Mouse (Mus musculus) liver, postnatal 0 days (tissue): Measurements from ENCODE around the gene Lsp1. TPM values are rescaled to one million over a fixed set of nuclear protein-coding genes. Genes with fewer than 3 reads are reported as not detected.

Experiments used
- ATAC-seq: fragments of 200-750 bp; cut with Nextera tagmentation; 2 replicates; pipeline ENCODE4 v1.8.0; 2017; ENCODE audit warnings: mild to moderate bottlenecking, moderate library complexity
- DNase-seq: peaks from one replicate; pipeline ENCODE4 v3.0.0-alpha.2; 2016
- H3K27ac ChIP-seq: fragments of 300-500 bp; sonication (generic); 2 replicates; pipeline ENCODE4 v1.5.1; 2014; ENCODE audit warnings: antibody characterized with exemption, moderate library complexity, mild to moderate bottlenecking, low read depth
- H3K27me3 ChIP-seq: fragments of 300-500 bp; sonication (generic); 2 replicates; pipeline ENCODE4 v1.6.1; 2014; ENCODE audit warnings: low read length, control low read depth, mixed read lengths; ENCODE audit not compliant: insufficient read depth
- H3K36me3 ChIP-seq: fragments of 300-500 bp; sonication (generic); replicated peaks from 2 replicates; pipeline ENCODE4 v1.6.1; 2014; ENCODE audit warnings: mild to moderate bottlenecking, control low read depth, low read length, moderate library complexity, mixed read lengths; ENCODE audit not compliant: insufficient read depth
- H3K4me1 ChIP-seq: fragments of 300-500 bp; sonication (generic); 2 replicates; pipeline ENCODE4 v1.6.1; 2014; ENCODE audit warnings: antibody characterized with exemption, mild to moderate bottlenecking, control low read depth; ENCODE audit not compliant: insufficient read depth
- H3K4me2 ChIP-seq: fragments of 300-500 bp; sonication (generic); 2 replicates; pipeline ENCODE4 v1.6.1; 2014; ENCODE audit warnings: low read depth, mild to moderate bottlenecking, low read length, moderate library complexity, mixed read lengths
- H3K4me3 ChIP-seq: fragments of 300-500 bp; sonication (generic); 2 replicates; pipeline ENCODE4 v1.5.1; 2014; ENCODE audit warnings: low read depth, low read length
- H3K9ac ChIP-seq: fragments of 300-500 bp; sonication (generic); replicated peaks from 2 replicates; pipeline ENCODE4 v1.6.1; 2014; ENCODE audit warnings: mild to moderate bottlenecking, moderate library complexity
- H3K9me3 ChIP-seq: fragments of 300-500 bp; sonication (generic); 2 replicates; pipeline ENCODE4 v1.6.1; 2016; ENCODE audit warnings: mild to moderate bottlenecking, control low read depth, low read length, mixed read lengths
- CTCF ChIP-seq: sonication (generic); IDR thresholded peaks from 2 replicates; pipeline ENCODE4 v1.5.1; 2016; ENCODE audit warnings: antibody characterized with exemption, low read depth
- EP300 ChIP-seq: IDR thresholded peaks from 2 replicates; pipeline ENCODE4 v1.6.1; 2016; ENCODE audit warnings: antibody characterized with exemption, low read depth, mild to moderate bottlenecking
- WGBS: fragments of 180-500 bp; shearing (Covaris S2); extraction: QIAGEN DNeasy Blood & Tissue Kit; methylation state at CpG from one replicate; pipeline ENCODE4 v1.1.7; 2014; ENCODE audit not compliant: insufficient replicate concordance; 5-methylcytosine and 5-hydroxymethylcytosine counted together
- polyA plus RNA-seq: library from polyadenylated mRNA; unstranded; fragments of >200 nt; fragmentation: Nextera tagmentation; extraction: Ambion mirVana; gene quantifications from 2 replicates; pipeline ENCODE4 v1.2.1, GENCODE M21; 2015

Gene Lsp1
- polyA plus RNA-seq, 1 experiment from 2014 or later: 31.5 TPM

DNA sequence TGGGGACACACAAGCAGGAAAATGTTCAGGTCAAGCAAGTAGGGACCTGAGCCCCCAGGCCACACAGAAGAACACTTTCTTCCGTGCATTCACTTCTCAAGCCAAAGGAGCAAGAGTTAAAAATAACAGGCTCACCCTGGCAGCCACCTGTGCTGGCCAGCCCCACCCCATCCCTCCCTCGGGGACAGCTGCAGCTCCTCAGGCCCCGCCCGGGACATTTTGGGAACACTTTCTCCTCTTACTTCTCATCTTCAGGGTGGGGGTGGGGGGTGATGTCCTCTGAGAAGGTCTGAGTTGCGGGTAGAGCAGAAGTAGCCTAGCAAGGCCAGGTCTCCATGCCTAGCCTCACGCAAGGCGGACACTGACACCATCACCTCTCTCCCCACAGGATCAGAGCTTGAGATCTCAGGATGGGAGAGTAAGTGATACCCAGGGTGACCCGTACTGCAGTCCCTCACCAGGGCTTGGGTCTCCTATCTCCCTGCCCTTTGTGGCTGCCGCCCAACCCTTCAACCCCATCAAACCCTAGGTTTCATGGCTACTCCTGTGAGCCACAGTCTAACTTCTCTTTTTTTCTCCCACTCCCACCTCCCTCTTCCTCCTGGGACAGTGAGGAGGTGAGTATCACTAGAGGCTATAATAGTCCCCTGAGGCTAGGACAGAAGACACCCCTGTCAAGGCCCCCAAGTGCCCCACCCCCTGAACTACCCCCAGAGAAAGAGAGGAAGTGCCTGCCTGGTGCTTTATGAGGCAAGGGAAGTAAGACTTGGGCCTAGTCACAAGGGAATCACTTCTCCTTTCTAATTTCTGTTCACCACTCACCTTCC is 18.3 kb upstream of the Lsp1 start:
- H3K4me2 ChIP-seq: peak overlapping the region; percentile 33
- peak overlapping the region; percentile 80 for H3K27ac ChIP-seq
- no peak overlapping the region for H3K9ac ChIP-seq
- DNase-seq: no peak
- TF ChIP-seq CTCF (no peak), EP300 (no peak)
- no peak overlapping the region for H3K4me3 ChIP-seq
- 0 out of 2 replicates have a peak, but pooled peaks cover 7% of the 10 kb centered on the region for H3K4me1 ChIP-seq
- 51% methylated on average over 9 of the region's 9 CpGs for WGBS
- no peaks in the 10 kb centered on the region for H3K36me3 ChIP-seq
- no peaks in the 10 kb centered on the region for H3K27me3 ChIP-seq
- H3K9me3 ChIP-seq: no peaks in the 10 kb centered on the region
- peak; percentile 52 for ATAC-seq

DNA sequence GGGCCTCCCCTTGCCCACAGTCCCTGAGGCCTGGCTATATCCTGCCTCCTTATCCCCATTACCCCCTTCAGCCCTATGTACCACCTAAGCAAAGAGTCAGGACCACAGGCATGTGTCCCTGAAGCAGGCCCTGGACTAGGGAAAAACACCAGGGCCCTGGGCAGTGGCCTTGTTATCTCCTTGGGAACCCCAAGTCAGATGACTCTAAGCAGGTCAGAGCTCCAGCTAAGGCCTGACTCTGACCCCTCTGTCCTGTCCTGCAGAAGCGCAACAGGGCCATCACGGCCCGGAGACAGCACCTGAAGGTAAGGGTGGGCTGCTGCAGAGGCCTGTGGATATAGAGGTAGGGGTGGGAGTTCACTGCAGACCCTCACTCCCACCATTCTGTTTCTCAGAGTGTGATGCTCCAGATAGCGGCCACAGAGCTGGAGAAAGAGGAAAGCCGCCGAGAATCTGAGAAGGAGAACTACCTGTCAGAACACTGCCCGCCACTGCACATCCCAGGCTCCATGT is 17.6 kb upstream of the Lsp1 start:
- Histone ChIP-seq H3K9ac (no peak overlapping the region), H3K27ac (peak overlapping the region; percentile 80), H3K4me1 (0 out of 2 replicates have a peak, but pooled peaks cover 7% of the 10 kb centered on the region), H3K4me2 (no peak overlapping the region; the same call in 1 of the 2 replicates), H3K4me3 (no peak overlapping the region), H3K36me3 (no peaks in the 10 kb centered on the region), H3K27me3 (no peaks in the 10 kb centered on the region), H3K9me3 (no peaks in the 10 kb centered on the region)
- TF ChIP-seq EP300: no peak
- no peak for TF ChIP-seq CTCF
- DNase-seq (no peak), ATAC-seq (0 out of 2 replicates have a peak, but pooled peaks have one; percentile 3)
- WGBS: 74% methylated on average over 7 of the region's 7 CpGs

DNA sequence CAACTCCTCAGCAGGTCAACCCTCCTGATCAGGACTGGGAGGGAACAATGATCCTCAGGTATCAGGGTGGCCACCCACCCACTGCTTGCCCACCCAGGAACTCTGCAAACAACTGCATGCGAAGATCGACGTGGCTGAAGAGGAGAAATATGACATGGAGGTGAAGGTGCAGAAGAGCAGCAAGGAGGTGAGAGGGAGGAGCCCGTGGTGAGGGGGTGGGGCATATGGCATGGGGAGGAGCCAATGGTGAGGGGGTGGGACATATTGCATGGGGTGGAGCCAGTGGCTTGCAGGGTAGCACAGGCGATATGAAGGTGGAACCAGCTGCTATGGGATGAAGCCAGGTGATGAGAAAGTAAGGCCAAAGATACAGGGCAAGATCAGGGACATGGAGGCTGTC is 17.1 kb upstream of the Lsp1 start:
- ATAC-seq: no peak
- Histone ChIP-seq H3K36me3 (no peaks in the 10 kb centered on the region), H3K4me3 (no peak overlapping the region), H3K27me3 (no peaks in the 10 kb centered on the region), H3K9ac (no peak overlapping the region), H3K4me1 (0 out of 2 replicates have a peak, but pooled peaks cover 7% of the 10 kb centered on the region), H3K27ac (no peak overlapping the region), H3K9me3 (no peaks in the 10 kb centered on the region), H3K4me2 (no peak overlapping the region)
- WGBS: 75% methylated on average over 5 of the region's 5 CpGs
- TF ChIP-seq CTCF (no peak), EP300 (no peak)
- DNase-seq: no peak

DNA sequence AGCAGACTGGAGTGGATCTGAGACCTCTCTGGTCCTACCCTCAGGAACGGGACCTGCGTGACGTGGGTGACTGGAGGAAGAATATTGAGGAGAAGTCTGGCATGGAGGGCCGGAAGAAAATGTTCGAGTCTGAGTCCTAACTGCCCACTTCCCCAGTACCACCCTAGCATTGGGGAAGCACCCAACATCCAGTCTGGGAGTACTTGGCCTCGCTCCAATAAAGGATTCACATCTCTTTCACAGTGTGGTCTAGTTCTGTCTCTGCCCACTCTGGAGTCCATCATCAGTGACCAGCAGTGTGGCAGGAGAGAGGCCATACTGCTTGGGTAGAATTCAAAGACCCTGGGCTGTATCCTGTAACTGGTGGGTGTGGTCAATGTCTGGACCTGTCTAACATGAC is 16.4 kb upstream of the Lsp1 start:
- Histone ChIP-seq H3K9ac (no peak overlapping the region), H3K27me3 (no peaks in the 10 kb centered on the region), H3K4me3 (no peak overlapping the region), H3K36me3 (no peaks in the 10 kb centered on the region), H3K9me3 (no peaks in the 10 kb centered on the region), H3K27ac (no peak overlapping the region), H3K4me1 (0 out of 2 replicates have a peak, but pooled peaks cover 7% of the 10 kb centered on the region), H3K4me2 (no peak overlapping the region)
- TF ChIP-seq CTCF (no peak), EP300 (no peak)
- ATAC-seq: no peak
- DNase-seq: no peak
- WGBS: 81% methylated on average over 6 of the region's 6 CpGs

DNA sequence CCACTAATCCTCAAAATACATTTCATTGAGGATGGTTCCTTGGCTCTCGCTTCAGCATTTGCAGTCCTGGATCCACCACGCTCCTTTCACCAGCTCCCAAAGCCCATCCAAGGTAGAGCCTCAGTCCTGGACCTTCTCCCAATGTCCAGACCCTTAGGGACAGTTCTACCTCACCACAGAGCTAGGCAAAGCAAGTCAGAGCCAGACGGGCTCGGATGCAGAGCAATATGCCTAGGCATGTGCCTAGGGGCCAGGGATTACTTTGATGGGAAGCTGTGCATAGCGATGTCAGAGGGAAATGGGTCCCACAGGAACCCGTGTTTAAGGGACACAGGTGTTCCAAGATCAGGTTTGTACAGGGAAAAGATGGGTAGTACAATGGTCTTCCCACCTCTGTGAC is 15.3 kb upstream of the Lsp1 start:
- Histone ChIP-seq H3K9me3 (no peaks in the 10 kb centered on the region), H3K27me3 (no peaks in the 10 kb centered on the region), H3K9ac (no peak overlapping the region), H3K4me2 (no peak overlapping the region), H3K27ac (no peak overlapping the region), H3K4me3 (no peak overlapping the region), H3K4me1 (0 out of 2 replicates have a peak, but pooled peaks cover 7% of the 10 kb centered on the region), H3K36me3 (no peaks in the 10 kb centered on the region)
- no peak for ATAC-seq
- TF ChIP-seq CTCF (no peak), EP300 (no peak)
- no peak for DNase-seq
- WGBS: 74% methylated on average over 6 of the region's 6 CpGs

DNA sequence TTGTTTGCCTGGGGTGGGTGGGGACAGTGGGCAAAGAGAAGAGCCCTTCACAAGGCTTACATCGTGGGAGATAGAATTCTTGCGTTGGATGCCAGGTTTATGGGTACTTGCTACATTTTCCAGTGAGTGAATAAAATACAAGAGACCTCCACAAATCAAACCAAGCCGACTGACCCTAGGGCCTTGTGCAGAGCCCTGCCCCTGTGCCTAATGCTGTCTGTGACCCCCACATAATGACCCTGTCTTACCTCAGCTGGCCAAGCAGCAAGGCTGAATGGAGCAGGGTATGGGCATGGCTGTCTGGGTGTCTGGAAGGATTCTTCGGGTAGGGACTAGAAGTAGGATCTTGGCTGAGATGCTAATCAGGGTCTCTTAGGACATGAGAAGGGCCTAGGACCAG is 14.3 kb upstream of the Lsp1 start:
- H3K9me3 ChIP-seq: no peaks in the 10 kb centered on the region
- H3K27me3 ChIP-seq: no peaks in the 10 kb centered on the region
- H3K27ac ChIP-seq: no peak overlapping the region
- DNase-seq (no peak), ATAC-seq (no peak)
- TF ChIP-seq CTCF (no peak), EP300 (no peak)
- 70% methylated on average over 4 of the region's 4 CpGs for WGBS
- 0 out of 2 replicates have a peak, but pooled peaks cover 7% of the 10 kb centered on the region for H3K4me1 ChIP-seq
- no peak overlapping the region for H3K9ac ChIP-seq
- H3K4me2 ChIP-seq: no peak overlapping the region
- H3K4me3 ChIP-seq: no peak overlapping the region
- H3K36me3 ChIP-seq: no peaks in the 10 kb centered on the region
